Mouse (Mus musculus) kidney, postnatal 0 days (tissue): Measurements from ENCODE around the gene Mphosph10. TPM values are rescaled to one million over a fixed set of nuclear protein-coding genes. Genes with fewer than 3 reads are reported as not detected.

Experiments
- ATAC-seq: fragments of 200-750 bp; cut with Nextera tagmentation; replicated peaks from 2 replicates; pipeline ENCODE4 v1.8.0; 2017; ENCODE audit warnings: low read depth, moderate number of reproducible peaks, moderate TSS enrichment, moderate library complexity; ENCODE audit not compliant: low FRiP score
- DNase-seq: peaks from one replicate; pipeline ENCODE4 v3.0.0-alpha.2; 2016; ENCODE audit warnings: low spot score
- H3K27ac ChIP-seq: fragments of 300-500 bp; sonication (generic); 2 replicates; pipeline ENCODE4 v1.5.1; 2014; ENCODE audit warnings: mild to moderate bottlenecking
- H3K27me3 ChIP-seq: fragments of 300-500 bp; sonication (generic); 2 replicates; pipeline ENCODE4 v1.6.1; 2014; ENCODE audit warnings: low read length, mixed read lengths; ENCODE audit not compliant: insufficient read depth
- H3K36me3 ChIP-seq: fragments of 300-500 bp; sonication (generic); 2 replicates; pipeline ENCODE4 v1.6.1; 2014; ENCODE audit warnings: low read length, mixed read lengths; ENCODE audit not compliant: insufficient read depth
- H3K4me1 ChIP-seq: fragments of 300-500 bp; sonication (generic); replicated peaks from 2 replicates; pipeline ENCODE4 v1.6.1; 2014; ENCODE audit warnings: antibody characterized with exemption, low read length, mixed read lengths; ENCODE audit not compliant: insufficient read depth
- H3K4me2 ChIP-seq: fragments of 300-500 bp; sonication (generic); 2 replicates; pipeline ENCODE4 v1.6.1; 2014; ENCODE audit warnings: mild to moderate bottlenecking, low read length, moderate library complexity, mixed read lengths
- H3K4me3 ChIP-seq: fragments of 300-500 bp; sonication (generic); replicated peaks from 2 replicates; pipeline ENCODE4 v1.5.1; 2014; ENCODE audit warnings: low read depth, low read length
- H3K9ac ChIP-seq: fragments of 300-500 bp; sonication (generic); 2 replicates; pipeline ENCODE4 v1.6.1; 2014; ENCODE audit warnings: low read depth, low read length
- H3K9me3 ChIP-seq: fragments of 300-500 bp; sonication (generic); replicated peaks from 2 replicates; pipeline ENCODE4 v1.6.1; 2016; ENCODE audit warnings: low read length, inconsistent platforms, mixed read lengths
- CTCF ChIP-seq: IDR thresholded peaks from 2 replicates; pipeline ENCODE4 v1.5.1; 2016; ENCODE audit warnings: antibody characterized with exemption, low read depth, mild to moderate bottlenecking, moderate library complexity
- WGBS: fragments of 180-500 bp; shearing (Covaris S2); extraction: QIAGEN DNeasy Blood & Tissue Kit; methylation state at CpG from one replicate; pipeline ENCODE4 v1.1.7; 2014; 5-methylcytosine and 5-hydroxymethylcytosine counted together
- polyA plus RNA-seq: library from polyadenylated mRNA; unstranded; fragments of >200 nt; fragmentation: Nextera tagmentation; extraction: Ambion mirVana; gene quantifications from 2 replicates; pipeline ENCODE4 v1.2.1, GENCODE M21; 2015

The Mphosph10 gene
- polyA plus RNA-seq, 1 experiment from 2014 or later, result 39.4 TPM

GRCm38 (mm10) chr7:64332686-64333085 lies 59.4 kb downstream of the Mphosph10 start:
- Histone ChIP-seq H3K4me3 (no peak overlapping the region), H3K4me2 (no peak overlapping the region), H3K36me3 (peaks cover 45% of the 10 kb centered on the region), H3K27me3 (no peaks in the 10 kb centered on the region), H3K9me3 (no peaks in the 10 kb centered on the region), H3K9ac (no peak overlapping the region), H3K4me1 (no peaks in the 10 kb centered on the region), H3K27ac (no peak overlapping the region)
- ATAC-seq, result no peak
- no peak for TF ChIP-seq CTCF
- WGBS, result 83% methylated on average over 1 of the region's 1 CpGs
- no peak for DNase-seq

GRCm38 (mm10) chr7:64331309-64331708 lies 60.8 kb downstream of the Mphosph10 start:
- H3K36me3 ChIP-seq, result peaks cover 37% of the 10 kb centered on the region
- H3K9ac ChIP-seq, result no peak overlapping the region
- no peak overlapping the region for H3K4me2 ChIP-seq
- H3K4me3 ChIP-seq, result no peak overlapping the region
- H3K27ac ChIP-seq, result no peak overlapping the region
- no peaks in the 10 kb centered on the region for H3K9me3 ChIP-seq
- 84% methylated on average over 3 of the region's 3 CpGs for WGBS
- no peaks in the 10 kb centered on the region for H3K4me1 ChIP-seq
- ATAC-seq, result no peak
- DNase-seq, result no peak
- TF ChIP-seq CTCF, result no peak
- no peaks in the 10 kb centered on the region for H3K27me3 ChIP-seq

GRCm38 (mm10) chr7:64327486-64327885 lies 64.6 kb downstream of the Mphosph10 start:
- H3K27ac ChIP-seq, result no peak overlapping the region
- H3K4me3 ChIP-seq, result no peak overlapping the region
- no peaks in the 10 kb centered on the region for H3K27me3 ChIP-seq
- no peaks in the 10 kb centered on the region for H3K4me1 ChIP-seq
- WGBS, result 83% methylated on average over 4 of the region's 4 CpGs
- H3K9me3 ChIP-seq, result no peaks in the 10 kb centered on the region
- H3K36me3 ChIP-seq, result 0 out of 2 replicates have a peak, but pooled peaks cover 20% of the 10 kb centered on the region
- ATAC-seq (no peak), DNase-seq (no peak)
- no peak for TF ChIP-seq CTCF
- no peak overlapping the region for H3K9ac ChIP-seq
- H3K4me2 ChIP-seq, result no peak overlapping the region

- H3K4me1 ChIP-seq, result no peaks in the 10 kb centered on the region
- 19% methylated on average over 1 of the region's 1 CpGs for WGBS
- peak; percentile 67 for DNase-seq
- no peak overlapping the region for H3K4me2 ChIP-seq
- H3K9me3 ChIP-seq, result no peaks in the 10 kb centered on the region
- H3K4me3 ChIP-seq, result no peak overlapping the region
- H3K9ac ChIP-seq, result no peak overlapping the region
- peak; percentile 73; the same call in 1 of the 2 replicates for ATAC-seq
- TF ChIP-seq CTCF, result peak; percentile 83
- no peak overlapping the region for H3K27ac ChIP-seq
- 0 out of 2 replicates have a peak, but pooled peaks cover 18% of the 10 kb centered on the region for H3K36me3 ChIP-seq
- H3K27me3 ChIP-seq, result no peaks in the 10 kb centered on the region
Measured at GRCm38 (mm10) chr7:64326892-64327291, 65.2 kb downstream of the Mphosph10 start.

Other genes with a start within 250 kb of the Mphosph10 start
- gene Trpm1, start 238.4 kb downstream of the Mphosph10 start, polyA plus RNA-seq, result 0.17 and 0.18 TPM in 2 replicates
- gene Mtmr10, start 104.6 kb downstream of the Mphosph10 start, polyA plus RNA-seq, result 8.1 and 9.2 TPM in 2 replicates
- gene Fan1, start 18.2 kb downstream of the Mphosph10 start, polyA plus RNA-seq, result 4.0 and 4.9 TPM in 2 replicates
- 186 and 211 TPM in 2 replicates for gene Mcee, start 339 bp upstream of the Mphosph10 start, polyA plus RNA-seq
- 1.7 and 1.9 TPM in 2 replicates for gene Apba2, start 109.4 kb upstream of the Mphosph10 start, polyA plus RNA-seq